Mouse (Mus musculus): Measurements from ENCODE around the gene Lrrc4. TPM values are rescaled to one million over a fixed set of nuclear protein-coding genes. Genes with fewer than 3 reads are reported as not detected.

Gene Lrrc4
- polyA plus RNA-seq, 1 experiment from 2014 or later: 7.0 TPM

DNA sequence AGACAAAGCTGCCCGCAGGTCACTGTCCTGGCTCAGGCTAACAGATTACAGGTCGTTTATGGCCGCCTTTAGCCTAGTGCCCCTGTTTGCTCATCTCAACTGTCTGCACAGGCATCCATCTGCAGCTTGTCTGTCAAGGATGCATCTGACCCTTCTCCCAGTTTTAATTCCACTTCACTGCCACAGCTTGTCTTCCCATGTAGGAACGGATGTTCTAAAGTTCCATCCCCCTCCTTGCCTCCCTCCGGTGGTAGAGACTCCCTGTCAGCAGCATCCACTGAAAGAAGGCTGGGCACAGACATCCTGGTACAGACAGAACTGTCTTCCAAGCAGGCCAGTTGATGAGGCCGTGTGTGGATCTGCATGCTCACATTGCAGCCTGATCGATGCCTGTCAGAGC lies 20.8 kb upstream of the Lrrc4 start:
- no peak overlapping the region for H3K4me3 ChIP-seq
- no peak overlapping the region for H3K27ac ChIP-seq
- WGBS: 68% methylated on average over 7 of the region's 7 CpGs
- peaks cover 44% of the 10 kb centered on the region for H3K4me1 ChIP-seq
- no peak overlapping the region for H3K4me2 ChIP-seq
- H3K9me3 ChIP-seq: no peaks in the 10 kb centered on the region
- no peaks in the 10 kb centered on the region for H3K36me3 ChIP-seq (replicated peaks)
- ATAC-seq (replicated peaks): no peak
- no peaks in the 10 kb centered on the region for H3K27me3 ChIP-seq (replicated peaks)
- H3K9ac ChIP-seq: no peak overlapping the region

DNA sequence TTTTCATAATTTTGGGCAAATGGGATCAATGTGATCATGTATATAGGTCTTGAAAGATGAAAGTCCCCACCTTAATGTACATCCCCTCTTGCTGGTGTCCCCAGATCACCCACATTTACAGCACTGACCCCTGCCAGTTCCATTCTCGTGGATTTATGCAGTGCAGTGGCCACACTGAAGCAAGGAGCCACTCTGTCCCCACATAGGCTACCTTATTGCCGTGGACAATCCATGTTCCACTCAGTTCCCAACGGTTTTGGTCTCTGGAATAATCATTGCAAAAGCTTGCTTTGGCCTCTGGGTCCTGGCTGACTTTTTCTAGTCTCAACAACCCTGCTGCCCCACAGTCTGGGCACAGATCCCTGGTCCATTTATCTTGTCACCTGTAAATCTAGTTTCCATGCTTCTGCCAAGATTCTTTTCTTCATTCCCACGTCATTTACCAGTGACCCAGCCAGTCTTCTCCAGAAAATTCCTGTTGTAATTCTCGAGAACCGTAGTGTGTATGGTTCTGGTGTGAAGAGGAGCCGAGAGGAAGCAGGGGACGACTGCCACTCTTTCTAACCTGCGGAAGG lies 18.9 kb upstream of the Lrrc4 start:
- 90% methylated on average over 9 of the region's 9 CpGs for WGBS
- H3K4me3 ChIP-seq: no peak overlapping the region
- peaks cover 44% of the 10 kb centered on the region for H3K4me1 ChIP-seq
- no peak overlapping the region for H3K9ac ChIP-seq
- no peaks in the 10 kb centered on the region for H3K36me3 ChIP-seq (replicated peaks)
- ATAC-seq (replicated peaks): no peak
- H3K9me3 ChIP-seq: no peaks in the 10 kb centered on the region
- no peak overlapping the region for H3K4me2 ChIP-seq
- H3K27me3 ChIP-seq (replicated peaks): no peaks in the 10 kb centered on the region
- H3K27ac ChIP-seq: no peak overlapping the region

DNA sequence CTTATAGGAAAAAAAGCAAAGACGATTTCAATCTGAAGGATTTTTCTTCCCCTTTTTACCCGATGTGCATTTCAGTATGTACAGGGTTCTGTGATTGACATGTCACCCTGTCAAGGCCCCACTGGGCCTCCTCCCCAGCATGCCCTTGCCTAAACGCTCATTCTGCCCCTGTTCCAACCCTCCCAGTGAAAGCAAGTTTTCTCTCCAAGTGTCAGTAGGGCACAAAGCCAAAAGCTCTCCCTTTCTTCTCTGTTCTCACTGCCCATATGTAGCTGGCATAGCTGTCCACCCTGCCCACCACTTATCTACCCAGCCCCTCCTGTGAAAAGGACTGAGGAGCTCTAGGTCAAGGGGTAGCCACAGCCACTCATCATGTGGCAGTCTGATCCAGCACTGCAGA lies 17.8 kb upstream of the Lrrc4 start:
- Histone ChIP-seq H3K27ac (no peak overlapping the region), H3K4me2 (no peak overlapping the region), H3K4me1 (peaks cover 35% of the 10 kb centered on the region), H3K9me3 (no peaks in the 10 kb centered on the region), H3K9ac (no peak overlapping the region), H3K4me3 (no peak overlapping the region), H3K27me3 (replicated peaks) (no peaks in the 10 kb centered on the region), H3K36me3 (replicated peaks) (no peaks in the 10 kb centered on the region)
- WGBS: 34% methylated on average over 3 of the region's 3 CpGs
- 0 out of 2 replicates have a peak, but pooled peaks have one; percentile 13 for ATAC-seq (replicated peaks)

GRCm38 (mm10) chr6:28848891-28849290 lies 17.3 kb upstream of the Lrrc4 start:
- WGBS: 41% methylated on average over 9 of the region's 9 CpGs
- Histone ChIP-seq H3K9ac (no peak overlapping the region), H3K9me3 (no peaks in the 10 kb centered on the region), H3K27ac (no peak overlapping the region), H3K4me2 (no peak overlapping the region), H3K36me3 (replicated peaks) (no peaks in the 10 kb centered on the region), H3K27me3 (replicated peaks) (no peaks in the 10 kb centered on the region), H3K4me3 (no peak overlapping the region), H3K4me1 (peaks cover 30% of the 10 kb centered on the region)
- no peak for ATAC-seq (replicated peaks)

DNA sequence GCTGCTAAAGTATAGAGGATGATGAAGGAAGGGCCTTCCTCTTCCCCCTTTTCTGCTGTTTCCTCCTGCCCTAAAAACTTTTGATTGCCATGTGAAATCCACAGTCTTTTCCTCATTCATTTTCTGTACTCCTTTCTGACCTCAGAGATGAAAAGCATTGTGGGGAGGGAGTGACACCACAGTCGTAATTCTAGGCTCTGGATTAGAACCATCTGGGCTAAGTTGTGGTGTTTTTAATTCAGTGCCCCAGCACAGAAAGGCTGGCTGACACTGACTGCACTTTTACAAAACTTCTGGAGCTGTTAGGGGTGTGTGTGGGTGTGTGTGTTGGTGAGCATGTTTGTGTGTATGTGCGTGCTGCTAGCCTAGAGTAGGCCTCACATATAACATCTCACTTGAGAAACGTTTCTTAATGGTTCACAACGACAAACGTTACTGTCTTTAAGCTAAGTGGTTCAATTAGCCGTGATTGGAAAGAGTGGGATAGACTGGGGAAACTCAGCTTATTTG lies 16.8 kb upstream of the Lrrc4 start:
- 76% methylated on average over 6 of the region's 6 CpGs for WGBS
- no peak for ATAC-seq (replicated peaks)
- H3K4me2 ChIP-seq: no peak overlapping the region
- H3K36me3 ChIP-seq (replicated peaks): no peaks in the 10 kb centered on the region
- H3K9ac ChIP-seq: no peak overlapping the region
- H3K4me3 ChIP-seq: no peak overlapping the region
- H3K27ac ChIP-seq: no peak overlapping the region
- peaks cover 25% of the 10 kb centered on the region for H3K4me1 ChIP-seq
- H3K9me3 ChIP-seq: no peaks in the 10 kb centered on the region
- no peaks in the 10 kb centered on the region for H3K27me3 ChIP-seq (replicated peaks)

DNA sequence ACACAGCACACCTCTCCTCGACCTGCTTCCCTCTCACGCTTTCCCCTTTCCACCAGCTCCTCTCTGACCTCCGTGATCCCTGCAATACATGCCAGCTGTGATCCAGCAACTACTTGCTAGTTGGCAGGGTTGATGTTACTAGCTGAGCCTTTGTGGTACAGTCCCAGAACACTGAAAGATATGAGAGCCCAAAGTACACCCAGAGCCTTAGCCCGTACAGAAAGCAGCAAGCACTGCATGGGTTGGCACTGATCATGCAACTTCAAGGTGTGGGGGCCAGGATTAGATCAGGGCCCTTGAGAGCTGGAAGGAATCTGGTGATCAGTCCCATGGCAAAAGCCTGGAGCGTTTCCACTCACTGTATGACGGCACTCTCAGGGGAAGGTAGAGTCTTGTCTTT lies 16.1 kb upstream of the Lrrc4 start:
- no peak overlapping the region for H3K9ac ChIP-seq
- H3K4me2 ChIP-seq: no peak overlapping the region
- no peaks in the 10 kb centered on the region for H3K36me3 ChIP-seq (replicated peaks)
- H3K9me3 ChIP-seq: no peaks in the 10 kb centered on the region
- no peaks in the 10 kb centered on the region for H3K27me3 ChIP-seq (replicated peaks)
- WGBS: 72% methylated on average over 6 of the region's 6 CpGs
- no peak overlapping the region for H3K4me3 ChIP-seq
- peaks cover 26% of the 10 kb centered on the region for H3K4me1 ChIP-seq
- ATAC-seq (replicated peaks): no peak
- no peak overlapping the region for H3K27ac ChIP-seq

- Histone ChIP-seq H3K27ac (no peak overlapping the region), H3K4me1 (peaks cover 26% of the 10 kb centered on the region), H3K36me3 (replicated peaks) (no peaks in the 10 kb centered on the region), H3K4me3 (no peak overlapping the region), H3K9me3 (no peaks in the 10 kb centered on the region), H3K27me3 (replicated peaks) (no peaks in the 10 kb centered on the region), H3K4me2 (no peak overlapping the region), H3K9ac (no peak overlapping the region)
- WGBS: 36% methylated on average over 4 of the region's 4 CpGs
- no peak for ATAC-seq (replicated peaks)
These were observed 14.1 kb upstream of the Lrrc4 start for GRCm38 (mm10) chr6:28845610-28846009.

DNA sequence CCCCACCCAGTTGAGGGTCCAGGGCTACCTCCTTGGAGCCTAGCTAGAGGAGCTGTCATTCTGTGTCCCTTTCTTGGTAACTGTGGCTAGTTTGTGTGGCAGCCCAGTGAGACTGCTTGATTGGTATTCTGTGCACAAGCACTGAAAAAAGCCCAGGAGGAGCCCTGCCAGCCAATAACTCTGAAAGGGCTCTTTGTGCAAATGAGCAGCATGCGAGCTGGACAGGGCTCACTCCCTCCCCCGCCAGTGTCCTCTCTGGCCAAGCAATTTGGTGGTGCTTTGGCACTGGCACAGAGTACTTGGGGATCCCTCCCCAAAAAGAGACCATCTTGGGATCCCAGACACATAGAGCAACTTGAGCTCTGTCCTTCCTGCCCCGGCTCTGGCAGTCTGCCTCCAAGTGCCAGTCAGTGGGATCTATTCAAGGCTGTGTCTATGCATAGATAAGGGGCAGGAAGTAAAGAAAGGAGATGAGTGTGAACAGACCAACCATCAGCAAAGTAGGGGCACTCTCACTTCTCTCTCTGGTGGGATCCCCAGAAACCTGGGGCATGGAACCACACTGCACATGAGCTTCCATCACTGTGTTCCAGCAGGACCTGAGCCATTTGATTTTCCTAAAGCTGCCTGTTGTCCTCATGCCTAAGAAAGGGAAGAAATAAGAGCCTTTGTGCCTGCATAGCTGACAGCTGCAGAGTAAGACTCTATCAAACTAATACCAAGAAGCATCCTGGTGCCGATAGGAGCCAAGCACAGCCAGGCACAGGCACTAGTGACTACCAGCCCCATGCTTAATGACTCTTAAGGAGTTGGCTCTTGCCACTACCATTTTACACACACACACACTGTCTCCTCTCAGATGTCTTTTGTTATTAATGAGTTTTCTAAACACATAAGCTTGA lies 11.1 kb upstream of the Lrrc4 start:
- peak overlapping the region; percentile 65 for H3K27ac ChIP-seq
- 20% methylated on average over 4 of the region's 4 CpGs for WGBS
- no peaks in the 10 kb centered on the region for H3K9me3 ChIP-seq
- H3K4me2 ChIP-seq: no peak overlapping the region
- no peak overlapping the region for H3K4me3 ChIP-seq
- no peaks in the 10 kb centered on the region for H3K36me3 ChIP-seq (replicated peaks)
- peak; percentile 87 for ATAC-seq (replicated peaks)
- no peak overlapping the region for H3K9ac ChIP-seq
- peaks cover 19% of the 10 kb centered on the region for H3K4me1 ChIP-seq
- H3K27me3 ChIP-seq (replicated peaks): no peaks in the 10 kb centered on the region

- no peaks in the 10 kb centered on the region for H3K27me3 ChIP-seq (replicated peaks)
- no peak overlapping the region for H3K9ac ChIP-seq
- H3K4me1 ChIP-seq: peaks cover 17% of the 10 kb centered on the region
- H3K36me3 ChIP-seq (replicated peaks): no peaks in the 10 kb centered on the region
- no peak overlapping the region for H3K4me2 ChIP-seq
- H3K27ac ChIP-seq: no peak overlapping the region
- no peak for ATAC-seq (replicated peaks)
- no peak overlapping the region for H3K4me3 ChIP-seq
- H3K9me3 ChIP-seq: no peaks in the 10 kb centered on the region
- WGBS: 70% methylated on average over 3 of the region's 3 CpGs
These were observed 10.0 kb upstream of the Lrrc4 start for GRCm38 (mm10) chr6:28841569-28841968.

DNA sequence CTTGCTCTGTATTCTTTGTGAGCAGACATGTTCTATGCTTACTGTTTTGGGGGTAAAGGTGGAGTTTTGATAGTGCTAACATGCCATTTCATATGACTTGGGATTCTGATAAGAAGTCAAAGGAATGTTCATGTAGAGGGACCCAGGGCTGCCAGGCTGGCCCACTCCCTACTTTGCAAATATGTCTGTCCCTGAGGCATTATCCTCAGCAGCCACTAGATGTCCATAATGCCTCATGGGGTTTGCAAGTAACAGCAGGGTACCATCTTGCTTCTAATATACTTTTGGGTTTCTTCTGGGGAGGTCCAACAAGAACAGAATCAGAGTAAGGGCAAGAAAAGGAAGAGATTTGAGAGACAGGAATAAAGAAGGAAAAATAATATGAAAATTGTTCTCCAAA lies 5.1 kb upstream of the Lrrc4 start:
- Histone ChIP-seq H3K27me3 (replicated peaks) (no peaks in the 10 kb centered on the region), H3K4me1 (peaks cover 13% of the 10 kb centered on the region), H3K9ac (no peak overlapping the region), H3K4me2 (no peak overlapping the region), H3K36me3 (replicated peaks) (no peaks in the 10 kb centered on the region), H3K9me3 (no peaks in the 10 kb centered on the region), H3K27ac (no peak overlapping the region), H3K4me3 (no peak overlapping the region)
- ATAC-seq (replicated peaks): no peak

DNA sequence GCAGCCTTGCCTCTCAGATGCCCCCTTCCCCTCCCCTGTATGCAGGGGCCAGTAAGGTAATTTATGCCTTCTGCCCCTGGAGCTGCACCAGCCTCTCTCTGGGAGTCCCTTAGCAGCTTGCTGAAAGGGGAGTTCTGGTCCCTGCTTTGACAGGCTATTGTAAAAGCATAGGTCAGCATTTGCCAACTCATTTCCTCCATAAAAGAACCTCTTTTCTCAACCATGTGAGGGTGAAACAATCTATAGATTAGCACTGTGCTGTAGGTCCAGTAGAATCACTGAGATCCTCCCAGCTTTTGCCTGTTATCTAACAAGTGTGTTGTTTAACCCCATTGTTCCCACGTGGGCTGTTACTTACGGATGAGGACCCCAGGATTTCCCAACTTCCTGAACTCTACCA lies 2.5 kb upstream of the Lrrc4 start:
- H3K9me3 ChIP-seq: no peaks in the 10 kb centered on the region
- peak overlapping the region; percentile 98 for H3K27ac ChIP-seq
- H3K27me3 ChIP-seq (replicated peaks): no peaks in the 10 kb centered on the region
- ATAC-seq (replicated peaks): no peak
- peaks cover 36% of the 10 kb centered on the region for H3K4me1 ChIP-seq
- H3K4me2 ChIP-seq: peak overlapping the region; percentile 91
- no peaks in the 10 kb centered on the region for H3K36me3 ChIP-seq (replicated peaks)
- peak overlapping the region; percentile 81 for H3K4me3 ChIP-seq
- 31% methylated on average over 2 of the region's 2 CpGs for WGBS
- H3K9ac ChIP-seq: peak overlapping the region; percentile 93

GRCm38 (mm10) chr6:28833380-28833822 lies 1.9 kb upstream of the Lrrc4 start:
- peaks cover 43% of the 10 kb centered on the region for H3K4me1 ChIP-seq
- peak overlapping the region; percentile 98 for H3K27ac ChIP-seq
- peak overlapping the region; percentile 81 for H3K4me3 ChIP-seq
- H3K4me2 ChIP-seq: peak overlapping the region; percentile 91
- peak; percentile 81 for ATAC-seq (replicated peaks)
- H3K36me3 ChIP-seq (replicated peaks): no peaks in the 10 kb centered on the region
- 0% methylated on average over 38 of the region's 43 CpGs for WGBS
- H3K9ac ChIP-seq: peak overlapping the region; percentile 93
- H3K27me3 ChIP-seq (replicated peaks): no peaks in the 10 kb centered on the region
- no peaks in the 10 kb centered on the region for H3K9me3 ChIP-seq
